Mouse (Mus musculus): Measurements from ENCODE around the gene Abcc1. TPM values are rescaled to one million over a fixed set of nuclear protein-coding genes. Genes with fewer than 3 reads are reported as not detected.

The Abcc1 gene
- polyA plus RNA-seq, 1 experiment: not detected

DNA sequence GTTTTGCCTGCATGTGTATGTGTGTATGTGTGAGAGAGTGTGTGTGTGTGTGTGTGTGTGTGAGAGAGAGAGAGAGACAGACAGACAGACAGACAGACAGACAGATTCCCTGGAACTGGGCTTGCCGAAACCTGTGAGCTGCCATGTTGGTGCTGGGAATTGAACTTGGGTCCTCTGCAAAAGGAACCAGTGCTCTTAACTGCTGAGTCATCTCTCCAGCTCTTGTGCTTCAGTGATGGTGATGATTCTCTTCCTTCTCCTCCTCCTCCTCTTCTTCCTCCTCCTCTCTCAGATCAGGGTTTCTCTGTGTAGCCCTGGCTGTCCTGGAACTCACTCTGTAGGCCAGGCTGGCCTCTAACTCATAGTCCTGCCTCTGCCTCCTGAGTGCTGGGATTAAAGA, 4.7 kb downstream of the Abcc1 start:
- whole genome bisulfite sequencing: 100% methylated on average over 1 of the region's 1 CpGs

GRCm38 (mm10) chr16:14371367-14371766, 10.0 kb downstream of the Abcc1 start:
- H3K27ac ChIP-seq (ENCODE audit: insufficient read depth, low read depth, low read length): no peak overlapping the region

More for the DNA sequence above, 4.7 kb downstream of the Abcc1 start:
- Histone ChIP-seq H3K4me1 (ENCODE audit: control insufficient read depth, insufficient read depth, low read length) (peaks cover 11% of the 10 kb centered on the region; the same call in 1 of the 2 replicates), H3K4me3 (ENCODE audit: insufficient read depth, low read depth, low read length) (no peak overlapping the region), H3K27ac (ENCODE audit: insufficient read depth, low read depth, low read length) (no peak overlapping the region)
- TF ChIP-seq POLR2A (IDR thresholded peaks at IDR 0.05; ENCODE audit: insufficient read depth, low read depth, low read length): no peak
- TF ChIP-seq CTCF (IDR thresholded peaks at IDR 0.05; ENCODE audit: insufficient read depth, low read depth, low read length): no peak

DNA sequence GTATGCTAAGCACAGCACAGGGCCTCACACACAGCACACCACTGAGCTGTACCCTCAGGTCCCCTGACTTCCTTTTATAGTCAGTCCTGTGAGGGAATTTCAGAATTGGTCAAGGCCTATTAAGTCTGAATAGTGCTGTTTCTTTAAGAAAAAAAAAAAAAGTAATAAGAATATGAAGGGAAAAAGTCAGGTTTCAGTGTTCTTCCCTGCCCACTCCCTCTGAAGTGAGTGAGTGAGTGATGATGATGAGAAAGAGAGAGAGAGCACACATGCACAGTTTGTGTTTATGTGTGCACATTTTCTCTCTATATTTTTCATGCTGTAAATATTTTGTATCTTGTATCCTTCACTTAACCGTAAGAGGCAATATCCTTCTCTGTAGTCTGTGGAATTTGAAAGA, 11.0 kb downstream of the Abcc1 start:
- peaks cover 18% of the 10 kb centered on the region for H3K4me1 ChIP-seq (ENCODE audit: control insufficient read depth, insufficient read depth, low read length)
- H3K4me3 ChIP-seq (ENCODE audit: insufficient read depth, low read depth, low read length): no peak overlapping the region
- H3K27ac ChIP-seq (ENCODE audit: insufficient read depth, low read depth, low read length): no peak overlapping the region
- 41% methylated on average over 1 of the region's 1 CpGs for WGBS
- TF ChIP-seq CTCF (IDR thresholded peaks at IDR 0.05; ENCODE audit: insufficient read depth, low read depth, low read length) (no peak), POLR2A (IDR thresholded peaks at IDR 0.05; ENCODE audit: insufficient read depth, low read depth, low read length) (no peak)

More at GRCm38 (mm10) chr16:14371367-14371766, 10.0 kb downstream of the Abcc1 start:
- TF ChIP-seq POLR2A (IDR thresholded peaks at IDR 0.05; ENCODE audit: insufficient read depth, low read depth, low read length): no peak
- no peak for TF ChIP-seq CTCF (IDR thresholded peaks at IDR 0.05; ENCODE audit: insufficient read depth, low read depth, low read length)
- 68% methylated on average over 1 of the region's 1 CpGs for whole genome bisulfite sequencing
- Histone ChIP-seq H3K4me1 (ENCODE audit: control insufficient read depth, insufficient read depth, low read length) (peaks cover 10% of the 10 kb centered on the region), H3K4me3 (ENCODE audit: insufficient read depth, low read depth, low read length) (no peak overlapping the region)

DNA sequence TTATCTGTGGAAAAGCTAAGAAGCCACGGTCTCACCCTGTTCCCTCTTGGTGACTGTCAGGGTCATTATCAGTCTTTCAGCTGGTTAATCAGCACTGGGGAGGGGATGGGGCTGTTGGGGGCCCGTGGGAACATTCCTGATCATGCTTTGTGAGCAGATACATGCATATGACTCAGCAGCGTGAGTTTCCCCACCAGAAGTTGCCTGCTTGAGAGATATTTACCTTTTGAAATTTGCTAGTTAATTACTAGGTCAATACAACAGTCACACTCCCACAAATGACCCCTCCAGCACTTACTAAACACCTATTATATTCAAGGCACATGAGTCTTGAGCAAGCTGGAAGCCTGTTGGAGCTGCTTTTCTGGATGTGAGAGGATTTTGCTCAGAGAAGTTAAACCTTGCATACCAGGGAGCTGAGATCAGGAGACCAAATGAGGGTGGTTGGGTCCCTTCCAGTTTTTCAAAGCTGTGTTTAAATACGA, 11.5 kb downstream of the Abcc1 start:
- Histone ChIP-seq H3K27ac (ENCODE audit: insufficient read depth, low read depth, low read length) (no peak overlapping the region), H3K4me1 (ENCODE audit: control insufficient read depth, insufficient read depth, low read length) (peaks cover 18% of the 10 kb centered on the region), H3K4me3 (ENCODE audit: insufficient read depth, low read depth, low read length) (no peak overlapping the region)
- WGBS: 14% methylated on average over 4 of the region's 4 CpGs
- TF ChIP-seq POLR2A (IDR thresholded peaks at IDR 0.05; ENCODE audit: insufficient read depth, low read depth, low read length): no peak
- no peak for TF ChIP-seq CTCF (IDR thresholded peaks at IDR 0.05; ENCODE audit: insufficient read depth, low read depth, low read length)

DNA sequence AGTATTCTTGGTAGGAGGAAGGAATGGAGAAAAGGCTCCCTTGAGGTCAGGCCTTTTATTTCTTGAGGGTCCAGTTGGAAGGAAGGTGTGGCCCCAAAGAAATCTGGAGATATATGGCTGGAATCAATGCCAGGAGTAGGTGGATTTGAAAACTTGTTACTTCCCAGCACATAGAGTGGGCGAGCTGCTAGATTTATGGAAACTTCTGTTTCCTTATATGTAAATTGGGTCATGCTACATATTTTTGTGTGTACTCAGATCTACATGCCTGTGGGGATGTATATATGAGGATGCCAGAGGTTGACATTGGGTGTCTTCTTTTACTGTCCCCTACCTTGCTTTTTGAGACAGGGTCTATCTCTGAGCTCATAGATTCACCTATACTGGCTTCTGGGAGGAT, 14.6 kb downstream of the Abcc1 start:
- Histone ChIP-seq H3K27ac (ENCODE audit: insufficient read depth, low read depth, low read length) (no peak overlapping the region), H3K4me3 (ENCODE audit: insufficient read depth, low read depth, low read length) (no peak overlapping the region), H3K4me1 (ENCODE audit: control insufficient read depth, insufficient read depth, low read length) (peaks cover 21% of the 10 kb centered on the region)
- 96% methylated on average over 1 of the region's 1 CpGs for WGBS
- no peak for TF ChIP-seq POLR2A (IDR thresholded peaks at IDR 0.05; ENCODE audit: insufficient read depth, low read depth, low read length)
- no peak for TF ChIP-seq CTCF (IDR thresholded peaks at IDR 0.05; ENCODE audit: insufficient read depth, low read depth, low read length)

DNA sequence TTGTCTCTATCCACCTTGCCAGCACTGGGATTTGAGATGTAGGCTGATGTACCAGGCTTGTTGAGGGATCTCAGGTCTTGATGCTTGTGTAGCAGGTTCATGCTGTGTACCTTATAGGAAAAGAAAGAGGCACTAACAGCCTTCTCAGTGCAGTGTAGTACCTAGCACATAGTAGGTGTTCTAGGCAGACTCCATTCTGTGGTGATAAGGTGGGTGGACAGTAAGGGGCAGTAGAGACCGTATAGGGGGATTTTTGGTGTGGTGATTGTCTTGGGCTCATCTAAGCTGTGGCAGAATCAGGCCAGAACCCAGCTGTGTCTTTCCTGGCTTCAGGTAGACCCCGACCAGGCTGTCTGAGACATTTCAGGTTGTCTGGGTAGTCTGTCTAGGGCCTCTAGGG, 15.0 kb downstream of the Abcc1 start:
- WGBS: 91% methylated on average over 2 of the region's 2 CpGs
- H3K4me3 ChIP-seq (ENCODE audit: insufficient read depth, low read depth, low read length): no peak overlapping the region
- TF ChIP-seq POLR2A (IDR thresholded peaks at IDR 0.05; ENCODE audit: insufficient read depth, low read depth, low read length): no peak
- H3K4me1 ChIP-seq (ENCODE audit: control insufficient read depth, insufficient read depth, low read length): peaks cover 25% of the 10 kb centered on the region
- no peak overlapping the region for H3K27ac ChIP-seq (ENCODE audit: insufficient read depth, low read depth, low read length)

- no peak overlapping the region for H3K4me3 ChIP-seq (ENCODE audit: insufficient read depth, low read depth, low read length)
- WGBS: 43% methylated on average over 2 of the region's 2 CpGs
- peaks cover 22% of the 10 kb centered on the region for H3K4me1 ChIP-seq (ENCODE audit: control insufficient read depth, insufficient read depth, low read length)
- TF ChIP-seq CTCF (IDR thresholded peaks at IDR 0.05; ENCODE audit: insufficient read depth, low read depth, low read length) (no peak), POLR2A (IDR thresholded peaks at IDR 0.05; ENCODE audit: insufficient read depth, low read depth, low read length) (no peak)
- H3K27ac ChIP-seq (ENCODE audit: insufficient read depth, low read depth, low read length): no peak overlapping the region
Observed at GRCm38 (mm10) chr16:14377321-14377720, 16.0 kb downstream of the Abcc1 start.

GRCm38 (mm10) chr16:14378654-14379053, 17.3 kb downstream of the Abcc1 start:
- peaks cover 18% of the 10 kb centered on the region for H3K4me1 ChIP-seq (ENCODE audit: control insufficient read depth, insufficient read depth, low read length)
- H3K4me3 ChIP-seq (ENCODE audit: insufficient read depth, low read depth, low read length): no peak overlapping the region
- H3K27ac ChIP-seq (ENCODE audit: insufficient read depth, low read depth, low read length): no peak overlapping the region
- WGBS: 88% methylated on average over 5 of the region's 5 CpGs
- TF ChIP-seq CTCF (IDR thresholded peaks at IDR 0.05; ENCODE audit: insufficient read depth, low read depth, low read length): no peak
- no peak for TF ChIP-seq POLR2A (IDR thresholded peaks at IDR 0.05; ENCODE audit: insufficient read depth, low read depth, low read length)

- WGBS: 73% methylated on average over 7 of the region's 7 CpGs
- no peak for TF ChIP-seq POLR2A (IDR thresholded peaks at IDR 0.05; ENCODE audit: insufficient read depth, low read depth, low read length)
- no peak for TF ChIP-seq CTCF (IDR thresholded peaks at IDR 0.05; ENCODE audit: insufficient read depth, low read depth, low read length)
- Histone ChIP-seq H3K4me3 (ENCODE audit: insufficient read depth, low read depth, low read length) (no peak overlapping the region), H3K27ac (ENCODE audit: insufficient read depth, low read depth, low read length) (no peak overlapping the region), H3K4me1 (ENCODE audit: control insufficient read depth, insufficient read depth, low read length) (peaks cover 18% of the 10 kb centered on the region)
Observed at GRCm38 (mm10) chr16:14379888-14380287, 18.5 kb downstream of the Abcc1 start.
